Mouse (Mus musculus): ENCODE measurements around the gene Slc12a3.

Slc12a3 gene

GRCm38 (mm10) chr8:94333345-94333744, 4.3 kb downstream of the Slc12a3 start:
- peak; percentile 22 for DNase-seq

- DNase-seq = no peak
Observed at GRCm38 (mm10) chr8:94337559-94337958, 8.6 kb downstream of the Slc12a3 start.

GRCm38 (mm10) chr8:94340796-94341195, 11.8 kb downstream of the Slc12a3 start:
- DNase-seq = no peak

- no peak for DNase-seq
Observed at GRCm38 (mm10) chr8:94342691-94343090, 13.7 kb downstream of the Slc12a3 start.

- DNase-seq = peak; percentile 75
Observed at GRCm38 (mm10) chr8:94343290-94343689, 14.3 kb downstream of the Slc12a3 start.

GRCm38 (mm10) chr8:94343778-94344320, 14.8 kb downstream of the Slc12a3 start:
- no peak for DNase-seq

GRCm38 (mm10) chr8:94345657-94346056, 16.7 kb downstream of the Slc12a3 start:
- DNase-seq = no peak

GRCm38 (mm10) chr8:94346264-94346663, 17.3 kb downstream of the Slc12a3 start:
- no peak for DNase-seq

GRCm38 (mm10) chr8:94348425-94348824, 19.4 kb downstream of the Slc12a3 start:
- DNase-seq = no peak

GRCm38 (mm10) chr8:94354069-94354531, 25.1 kb downstream of the Slc12a3 start:
- DNase-seq = no peak

GRCm38 (mm10) chr8:94354571-94354970, 25.6 kb downstream of the Slc12a3 start:
- DNase-seq = no peak

GRCm38 (mm10) chr8:94357220-94357619, 28.2 kb downstream of the Slc12a3 start:
- DNase-seq = no peak

GRCm38 (mm10) chr8:94358541-94358940, 29.5 kb downstream of the Slc12a3 start:
- DNase-seq = no peak

GRCm38 (mm10) chr8:94361774-94362431, 32.9 kb downstream of the Slc12a3 start:
- DNase-seq = no peak

- no peak for DNase-seq
Observed at GRCm38 (mm10) chr8:94362607-94363239, 33.7 kb downstream of the Slc12a3 start.

- DNase-seq = peak; percentile 27
Observed at GRCm38 (mm10) chr8:94363288-94363688, 34.3 kb downstream of the Slc12a3 start.

- no peak for DNase-seq
Observed at GRCm38 (mm10) chr8:94363906-94364305, 34.9 kb downstream of the Slc12a3 start.

GRCm38 (mm10) chr8:94364686-94365312, 35.8 kb downstream of the Slc12a3 start:
- DNase-seq = no peak

GRCm38 (mm10) chr8:94365410-94365981, 36.5 kb downstream of the Slc12a3 start:
- DNase-seq = no peak

GRCm38 (mm10) chr8:94370839-94371238, 41.8 kb downstream of the Slc12a3 start:
- DNase-seq = no peak

GRCm38 (mm10) chr8:94372955-94373599, 44.1 kb downstream of the Slc12a3 start:
- no peak for DNase-seq

- no peak for DNase-seq
Observed at GRCm38 (mm10) chr8:94375551-94375991, 46.6 kb downstream of the Slc12a3 start.

- no peak for DNase-seq
Observed at GRCm38 (mm10) chr8:94376176-94376575, 47.2 kb downstream of the Slc12a3 start.
